Mouse (Mus musculus) common myeloid progenitor, adult 5-6 weeks (primary cell): Measurements from ENCODE around the gene Skp2. TPM values are rescaled to one million over a fixed set of nuclear protein-coding genes. Genes with fewer than 3 reads are reported as not detected.

Experiments
- ATAC-seq: replicated peaks from 2 replicates; pipeline ENCODE4 v1.8.0; 2016; ENCODE audit warnings: low read depth, mild to moderate bottlenecking, moderate TSS enrichment, inconsistent platforms; ENCODE audit not compliant: poor library complexity, severe bottlenecking
- total RNA-seq: library from RNA; stranded (forward); fragments of 200-1000, 187-1606 nt; gene quantifications from 2 replicates; pipeline ENCODE4 v1.2.3, GENCODE M21; 2017

The Skp2 gene
- total RNA-seq = 19.1 and 20.0 TPM in 2 replicates

DNA sequence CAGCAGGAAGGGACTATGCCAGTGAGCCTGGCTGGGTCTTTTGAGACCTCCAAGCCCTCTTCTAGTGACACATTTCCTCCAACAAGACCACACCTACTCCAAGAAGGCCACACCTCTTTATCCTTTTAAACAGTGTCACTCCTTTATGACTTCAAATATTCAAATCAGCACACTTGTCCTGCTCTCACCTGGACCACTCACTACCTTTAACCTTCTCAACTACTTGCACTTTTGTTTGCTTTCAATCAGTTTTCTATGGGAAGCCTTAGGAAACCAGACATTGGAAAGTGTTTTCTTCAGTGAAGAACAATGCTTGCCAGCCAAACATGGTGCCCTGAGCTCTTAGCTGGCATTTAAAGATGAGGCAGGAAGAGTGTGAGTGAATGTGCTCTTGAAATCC lies at the start of gene Skp2:
Gene Skp2 (minus strand): TSS at position 101 of the 400 bp plus-strand sequence.
- no peak for ATAC-seq

- peak; percentile 73; the same call in 1 of the 2 replicates for ATAC-seq
These were observed 43.2 kb upstream of the Skp2 start for GRCm38 (mm10) chr15:9198421-9198820.

DNA sequence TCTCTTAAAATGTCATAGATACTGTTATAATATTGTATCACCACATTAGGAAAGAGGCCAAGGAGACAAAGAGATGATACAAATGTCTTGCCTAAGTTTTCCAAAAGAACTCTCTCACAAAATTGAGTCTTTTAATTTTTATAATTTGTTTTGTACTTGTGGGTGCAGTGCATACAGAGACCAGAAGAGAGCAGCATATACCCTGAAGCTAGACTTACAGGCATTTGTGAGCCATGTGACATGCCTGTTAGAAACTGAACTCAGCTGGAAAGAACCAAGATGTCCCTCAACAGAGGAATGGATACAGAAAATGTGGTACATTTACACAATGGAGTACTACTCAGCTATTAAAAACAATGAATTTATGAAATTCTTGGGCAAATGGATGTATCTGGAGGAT lies 37.5 kb upstream of the Skp2 start:
- ATAC-seq = peak; percentile 78

DNA sequence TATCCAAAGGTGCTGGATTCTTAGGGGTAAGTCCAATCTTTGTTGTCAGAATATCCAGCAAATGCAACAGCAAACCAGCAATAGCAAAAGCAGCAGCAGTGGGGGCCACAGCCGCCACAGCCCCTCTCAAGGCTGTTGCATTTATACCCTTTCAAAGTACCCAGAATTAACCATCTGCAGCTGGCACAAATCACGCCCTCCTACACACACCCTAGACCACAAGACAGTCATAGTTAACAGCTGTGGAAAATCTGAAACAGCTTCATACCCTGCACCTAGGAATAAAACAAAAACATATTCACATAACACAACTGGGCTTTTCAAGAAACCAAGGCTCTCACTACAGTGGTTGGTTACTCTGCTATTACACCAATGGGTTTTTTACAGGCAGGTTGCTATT lies 34.6 kb upstream of the Skp2 start:
- no peak for ATAC-seq

DNA sequence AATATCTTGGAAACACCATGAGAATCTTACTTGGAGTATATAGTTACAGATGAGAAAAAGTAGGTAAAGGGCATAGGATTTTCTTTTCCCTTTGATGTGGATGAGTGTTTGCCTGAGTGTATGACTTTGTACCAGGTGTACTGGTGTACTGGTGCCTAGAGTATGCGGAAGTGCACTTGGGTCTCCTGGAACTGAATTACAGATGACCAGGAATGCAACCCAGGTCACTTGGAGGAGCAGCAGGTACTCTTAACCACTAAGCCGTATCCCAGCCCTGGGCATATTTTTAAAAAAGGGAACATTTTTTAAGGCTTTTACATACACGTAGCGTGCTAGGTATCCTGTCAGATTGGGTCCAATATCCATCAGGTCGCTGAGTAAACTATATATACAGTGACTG lies 28.8 kb upstream of the Skp2 start:
- ATAC-seq = no peak

DNA sequence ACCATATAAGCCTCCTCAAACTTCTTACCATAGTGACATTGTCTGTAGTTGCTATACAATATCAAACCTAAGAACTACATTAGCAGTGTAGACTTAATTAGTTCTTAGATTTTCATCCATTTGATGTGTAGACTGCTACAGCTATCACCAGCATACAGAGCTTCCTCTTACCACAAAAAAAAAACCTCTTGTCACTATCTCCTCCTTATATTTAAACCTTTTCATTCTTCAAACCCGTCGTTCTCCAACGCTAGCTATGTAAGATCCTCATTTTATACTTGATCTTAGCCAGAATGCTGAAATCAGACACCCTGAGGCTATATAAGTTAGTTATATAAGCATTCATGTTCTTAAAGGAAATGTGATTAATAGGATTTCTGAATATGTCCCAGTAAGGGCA lies 21.8 kb upstream of the Skp2 start:
- ATAC-seq = no peak

DNA sequence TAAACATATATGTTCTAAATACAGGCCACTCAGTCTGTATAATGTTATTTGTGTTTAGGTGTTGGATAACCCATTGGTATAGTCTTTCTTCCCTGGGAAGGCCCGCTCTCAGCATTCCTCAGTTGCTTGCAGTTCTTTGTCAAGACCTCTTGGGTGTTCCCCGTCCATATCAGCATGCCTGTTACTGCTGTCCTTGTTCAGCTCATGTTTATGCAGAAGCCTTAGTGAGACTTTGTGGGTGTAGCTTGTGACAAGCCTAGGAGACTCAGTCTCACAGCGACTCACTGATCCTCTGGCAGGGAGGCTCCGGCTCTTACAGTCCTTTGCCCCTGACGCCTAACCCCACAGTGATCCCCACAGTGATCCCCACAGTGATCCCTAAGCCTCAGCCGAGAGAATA lies 8.9 kb upstream of the Skp2 start:
- ATAC-seq = no peak

DNA sequence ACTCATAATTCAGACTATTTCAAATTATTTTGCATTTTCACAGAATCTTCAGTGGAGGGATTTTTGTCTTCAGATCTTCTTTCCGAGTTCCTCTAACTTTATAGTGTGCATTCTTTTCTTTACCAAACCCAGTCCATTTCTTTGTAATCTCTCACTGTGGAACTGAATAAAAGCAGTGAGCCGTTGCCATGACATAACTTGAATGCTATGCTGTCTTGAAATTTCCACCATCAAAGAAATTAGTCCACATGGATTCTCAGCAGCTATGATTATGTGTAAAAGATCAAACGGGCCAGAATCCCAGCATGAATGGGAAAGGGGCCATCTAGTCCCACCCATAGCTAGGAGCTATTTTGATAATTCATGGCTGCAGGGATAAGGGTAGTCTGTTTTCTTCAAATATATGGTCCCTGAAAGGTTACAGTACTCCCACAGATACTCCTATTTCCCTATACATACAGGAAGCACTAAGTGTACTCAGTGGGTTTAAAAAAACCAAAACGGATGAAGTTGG lies 7.4 kb upstream of the Skp2 start:
- no peak for ATAC-seq

DNA sequence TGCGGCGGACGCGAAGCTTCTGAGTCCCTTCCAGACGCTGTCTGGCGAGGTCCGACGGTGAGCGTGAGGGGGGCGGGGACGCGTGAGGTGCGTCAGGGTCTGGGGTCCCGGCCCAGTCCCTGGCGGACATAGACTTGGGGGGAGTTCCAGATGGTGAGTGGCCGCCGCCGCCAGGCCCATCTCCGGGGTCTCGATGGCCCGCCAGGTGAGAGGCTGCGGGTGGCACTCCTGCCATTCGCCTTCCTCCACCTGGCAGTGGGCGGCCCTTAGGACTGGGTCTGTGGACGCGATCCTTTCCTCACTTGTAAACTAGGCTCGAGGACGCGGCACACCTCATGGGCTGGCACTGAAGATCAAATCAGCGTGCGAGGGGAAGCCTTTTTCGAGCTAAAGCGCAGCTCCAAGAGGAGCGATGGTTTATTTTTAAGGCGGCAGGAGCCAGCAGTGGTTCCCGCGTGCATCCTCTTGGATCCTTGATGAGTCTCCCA lies 14.5 kb downstream of the Skp2 start:
- ATAC-seq = peak; percentile 60

GRCm38 (mm10) chr15:9140252-9140680 lies 15.0 kb downstream of the Skp2 start, which contains the start of gene Lmbrd2:
Lmbrd2 (plus strand) TSS chr15:9140550.
- peak; percentile 99 for ATAC-seq

- ATAC-seq = no peak
These were observed 15.8 kb downstream of the Skp2 start for GRCm38 (mm10) chr15:9139447-9139846.

- no peak for ATAC-seq
These were observed 20.2 kb downstream of the Skp2 start for GRCm38 (mm10) chr15:9134891-9135507.

GRCm38 (mm10) chr15:9132693-9133443 lies 22.4 kb downstream of the Skp2 start:
- no peak for ATAC-seq

DNA sequence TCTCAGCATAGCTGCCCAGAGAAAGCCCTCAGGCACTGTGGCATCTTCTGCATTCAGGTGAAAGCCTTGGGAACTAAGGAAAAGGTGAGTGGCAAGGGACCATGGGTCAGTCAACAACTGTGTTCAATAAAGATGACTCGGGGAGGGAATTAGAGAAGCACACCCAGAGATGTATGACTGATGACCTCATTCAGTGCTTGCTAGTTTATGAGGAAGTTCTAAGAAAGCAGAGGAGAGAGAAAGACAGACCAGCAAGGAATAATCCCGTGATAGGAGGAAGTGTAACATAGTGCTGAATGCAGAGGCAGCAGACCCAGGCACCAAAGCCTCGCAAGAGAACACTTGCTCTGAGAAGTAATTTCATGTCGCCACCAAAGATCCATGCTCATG lies 23.7 kb downstream of the Skp2 start:
- ATAC-seq = peak; percentile 86

GRCm38 (mm10) chr15:9130772-9131498 lies 24.3 kb downstream of the Skp2 start:
- 0 out of 2 replicates have a peak, but pooled peaks have one; percentile 24 for ATAC-seq

DNA sequence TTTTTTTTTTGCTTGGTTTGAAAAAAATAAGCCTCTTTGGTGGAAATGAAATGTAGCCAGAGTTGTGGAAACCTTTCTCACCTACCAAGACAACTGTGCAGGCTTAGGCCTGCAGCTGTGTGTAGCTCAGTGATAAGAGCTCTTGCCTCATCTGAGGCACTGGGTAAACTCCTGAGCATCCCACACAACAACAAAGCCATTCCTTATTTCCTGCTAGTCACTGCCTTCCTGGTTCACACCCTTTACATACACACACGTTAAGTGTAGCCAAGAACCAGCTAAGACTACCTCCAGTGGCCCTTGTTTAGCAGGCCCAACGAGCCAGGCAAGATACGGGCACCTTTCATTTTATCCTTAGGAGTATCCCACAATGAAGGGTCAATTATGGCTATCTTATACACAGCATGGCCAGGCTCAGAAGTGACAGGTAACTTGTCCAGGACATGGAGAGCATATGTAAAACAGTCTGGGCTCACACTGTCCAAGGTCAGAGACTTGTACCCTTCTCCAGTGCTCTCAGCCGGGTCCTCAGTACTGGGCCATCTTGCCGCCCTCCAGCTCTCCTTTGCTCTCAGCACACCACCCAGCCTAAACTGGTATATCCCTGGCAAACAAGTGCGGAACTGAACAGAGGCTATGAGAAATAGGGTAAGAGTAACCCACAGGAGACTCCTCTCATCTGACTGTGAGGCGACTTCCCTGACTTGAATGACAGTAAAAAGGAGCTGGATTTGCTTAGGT lies 28.0 kb downstream of the Skp2 start:
- ATAC-seq = no peak

- ATAC-seq = no peak
These were observed 30.4 kb downstream of the Skp2 start for GRCm38 (mm10) chr15:9124856-9125255.

DNA sequence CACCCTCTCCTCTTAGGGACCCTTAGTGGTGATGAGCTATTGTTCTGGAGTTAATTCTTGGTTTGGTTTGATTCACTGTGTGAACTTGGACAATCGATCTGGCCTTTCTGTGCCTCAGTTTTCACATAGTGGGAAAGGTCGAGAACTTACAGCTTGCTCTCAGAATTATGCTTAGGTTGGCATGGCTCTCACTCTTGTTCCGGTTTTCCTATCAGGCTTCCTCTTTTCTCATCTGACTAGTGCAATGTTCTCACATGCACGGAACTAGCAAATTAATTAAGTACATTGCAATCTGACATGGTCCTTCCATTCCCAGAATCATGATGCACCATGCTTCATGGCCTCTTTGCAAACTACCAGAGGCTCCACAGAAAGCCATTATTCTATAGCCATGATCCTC lies 32.2 kb downstream of the Skp2 start:
- ATAC-seq = no peak

GRCm38 (mm10) chr15:9120081-9120480 lies 35.1 kb downstream of the Skp2 start:
- ATAC-seq = peak; percentile 82

GRCm38 (mm10) chr15:9118852-9119251 lies 36.4 kb downstream of the Skp2 start:
- no peak for ATAC-seq
